Mouse (Mus musculus): ENCODE data around the gene Lgi4.

The Lgi4 gene

DNA sequence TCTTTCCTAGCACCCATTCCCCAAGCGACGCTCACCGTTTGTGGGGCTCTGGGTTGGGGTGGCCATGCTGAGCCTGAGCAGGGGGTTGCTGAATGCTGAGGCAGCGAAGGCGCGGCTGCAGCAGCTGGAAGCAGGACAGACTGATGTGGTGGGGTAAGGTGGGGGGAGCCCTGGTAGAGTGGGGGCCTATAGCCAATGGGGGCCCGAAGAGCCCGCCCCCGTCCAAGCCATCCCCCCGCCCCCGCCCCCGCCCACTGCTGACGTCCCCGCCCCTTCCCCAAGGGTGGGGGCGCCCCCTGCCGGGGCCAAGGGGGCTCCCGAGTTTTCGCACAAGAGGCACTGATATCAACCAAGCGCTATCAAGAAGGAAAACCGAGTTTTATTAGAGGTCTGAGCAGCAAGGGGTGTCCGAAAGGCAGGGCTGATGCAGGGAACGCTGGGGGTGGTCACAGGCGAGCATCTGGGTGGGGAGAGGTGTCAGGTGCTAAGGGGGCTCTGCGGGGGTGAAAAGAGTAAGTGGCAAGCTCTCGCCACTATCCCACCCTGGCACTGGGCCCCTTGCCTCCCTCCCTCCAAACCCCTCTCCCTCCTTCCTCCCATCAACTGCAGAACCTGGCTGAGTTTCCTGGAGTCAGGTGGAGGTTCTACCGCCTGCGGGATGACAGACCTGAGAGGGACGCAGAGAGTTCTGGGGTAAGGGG, 7.7 kb upstream of the Lgi4 start, which contains the start of gene Fxyd7:
Gene Fxyd7 (minus strand): TSS at position 147 of the 701 bp plus-strand sequence.
- no peak for DNase-seq (ENCODE audit: low read depth, low spot score)

DNA sequence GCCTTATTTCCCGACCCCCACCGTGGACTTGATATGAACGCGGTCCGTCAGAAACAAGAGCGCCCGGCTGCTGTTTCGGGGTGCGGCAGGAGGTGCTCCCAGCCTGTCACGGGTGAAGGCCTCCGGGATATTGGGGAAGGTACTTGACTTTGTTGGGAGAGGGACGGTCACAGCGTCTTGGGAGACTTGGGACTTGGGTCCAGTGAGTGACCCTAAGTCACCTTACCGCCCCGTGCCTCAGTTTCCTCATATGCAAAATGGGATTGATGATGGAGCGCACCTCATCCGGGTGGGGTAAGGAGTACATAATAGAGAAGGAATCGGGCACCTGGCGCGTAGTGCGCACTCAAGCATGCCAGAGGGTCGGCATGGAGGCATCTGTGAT, 6.9 kb upstream of the Lgi4 start:
- DNase-seq (ENCODE audit: low read depth, low spot score): no peak

DNA sequence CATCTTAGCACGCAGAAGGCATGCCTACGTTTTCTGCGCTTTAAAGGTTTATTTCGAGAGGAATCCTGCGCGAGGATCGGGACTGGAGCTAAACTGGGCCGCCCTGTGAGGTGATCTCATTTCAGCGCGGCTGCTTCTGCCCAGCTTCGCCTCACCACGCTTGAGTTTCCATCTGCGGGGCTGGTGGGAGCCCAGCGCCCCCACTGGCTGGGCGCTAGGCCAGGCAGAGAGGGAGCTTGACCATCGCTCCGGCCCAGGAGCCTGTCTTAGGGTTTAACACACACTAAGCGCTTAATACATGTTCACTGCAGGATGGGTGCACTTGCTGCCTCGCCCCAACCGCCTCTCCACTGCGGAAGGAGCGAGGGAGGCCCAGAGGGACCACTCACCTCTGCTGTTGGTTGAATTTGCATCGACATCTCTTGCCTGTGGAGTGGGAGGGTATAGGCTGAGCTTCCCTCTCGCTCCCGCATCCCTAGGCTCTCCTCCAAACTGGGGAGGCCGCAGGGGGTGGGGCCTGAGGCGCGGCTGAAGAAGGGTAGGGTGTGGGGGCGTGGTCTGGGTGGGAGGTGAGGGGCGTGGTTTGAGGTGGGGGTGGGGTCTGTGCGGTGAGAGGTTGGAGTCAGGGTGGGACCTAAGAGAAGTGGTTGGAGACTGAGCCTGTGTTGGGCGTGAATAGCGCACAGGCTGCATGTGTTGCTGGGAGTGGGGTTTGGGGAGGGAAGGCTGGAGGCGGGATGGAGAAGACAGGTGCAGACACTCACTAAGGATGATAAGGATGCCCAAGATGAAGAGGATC, 6.3 kb upstream of the Lgi4 start:
- no peak for DNase-seq (ENCODE audit: low read depth, low spot score)

DNA sequence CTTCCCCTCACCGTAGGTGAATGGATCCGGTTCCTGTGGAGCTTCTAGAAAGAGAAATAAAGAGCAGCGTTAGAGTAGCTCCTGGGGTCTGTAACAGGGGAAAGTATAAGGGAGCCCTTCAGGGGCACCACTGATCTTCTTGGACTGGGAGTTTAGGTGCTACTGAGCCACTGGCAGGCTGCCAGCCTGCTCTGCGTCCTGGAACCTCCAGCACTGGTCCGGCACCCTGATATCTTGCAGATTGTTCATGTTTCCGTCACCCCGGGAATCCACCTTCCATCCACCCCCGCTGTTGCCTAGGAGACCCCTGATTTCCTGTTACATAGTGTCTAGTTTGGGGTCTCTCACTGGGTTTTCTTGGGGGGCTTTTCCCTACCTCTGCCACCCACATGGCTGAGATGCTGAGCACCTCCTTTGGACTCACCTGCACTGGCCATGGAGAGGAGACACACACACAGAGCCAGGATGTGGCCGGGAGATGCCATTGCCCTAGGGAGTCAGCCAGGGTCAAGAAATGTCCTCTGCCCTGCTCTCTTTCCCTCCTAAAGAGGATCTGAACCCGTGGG, 5.2 kb upstream of the Lgi4 start:
- DNase-seq (ENCODE audit: low read depth, low spot score): no peak

DNA sequence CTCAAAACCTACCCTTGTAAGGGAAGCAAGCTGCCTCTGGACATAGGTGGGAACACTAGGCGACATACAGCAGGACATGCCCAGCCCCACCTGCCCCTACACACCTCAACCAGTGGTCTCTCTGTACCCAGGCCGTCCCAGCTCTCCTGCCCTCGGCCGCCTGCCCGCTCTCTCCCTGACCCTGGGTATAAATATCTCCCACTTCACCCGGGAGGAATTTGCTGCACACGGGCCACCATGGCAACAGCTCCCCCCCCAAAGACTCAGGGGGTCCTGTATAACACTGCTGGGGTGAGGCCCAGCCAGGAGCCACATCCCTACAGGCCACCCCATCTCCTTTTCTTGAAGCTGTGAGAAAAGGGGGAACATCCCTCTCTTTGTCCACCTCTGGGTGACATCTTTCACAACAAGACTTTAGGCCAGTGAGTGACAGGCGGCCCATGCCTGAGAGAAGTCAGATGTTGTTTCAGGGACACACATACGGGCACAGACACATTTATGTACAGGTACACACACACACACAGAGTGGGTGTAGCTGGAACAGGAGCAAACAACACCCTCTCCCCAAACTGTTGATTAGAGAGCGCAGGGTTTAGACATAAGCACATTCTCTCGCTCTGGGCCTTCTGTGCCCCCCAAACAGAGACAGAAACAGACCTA, 4.4 kb upstream of the Lgi4 start:
- DNase-seq (ENCODE audit: low read depth, low spot score): no peak

DNA sequence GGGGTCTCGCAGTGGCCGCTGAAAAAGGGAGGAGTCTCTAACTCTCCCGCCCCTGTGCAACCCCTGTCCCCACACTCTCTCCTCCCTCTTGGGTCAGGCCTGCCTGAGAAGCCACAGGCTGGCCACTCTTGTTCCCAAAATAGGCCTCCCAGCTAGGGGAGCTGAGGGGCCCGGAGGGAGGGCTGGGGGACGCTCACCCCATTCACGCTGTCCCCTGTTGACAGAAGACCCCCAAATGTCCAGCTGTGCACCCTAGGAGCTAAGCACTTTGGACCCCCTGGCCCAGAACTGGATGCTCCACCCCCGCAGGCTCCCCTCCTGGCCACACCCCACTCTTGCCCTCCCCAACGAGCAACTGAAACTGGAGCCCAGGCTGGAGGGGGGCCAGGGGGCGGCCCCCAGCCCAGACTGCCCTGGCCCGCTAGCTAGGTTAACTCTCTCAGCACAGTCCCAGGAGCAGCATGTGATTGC, 3.8 kb upstream of the Lgi4 start:
- no peak for DNase-seq (ENCODE audit: low read depth, low spot score)

DNA sequence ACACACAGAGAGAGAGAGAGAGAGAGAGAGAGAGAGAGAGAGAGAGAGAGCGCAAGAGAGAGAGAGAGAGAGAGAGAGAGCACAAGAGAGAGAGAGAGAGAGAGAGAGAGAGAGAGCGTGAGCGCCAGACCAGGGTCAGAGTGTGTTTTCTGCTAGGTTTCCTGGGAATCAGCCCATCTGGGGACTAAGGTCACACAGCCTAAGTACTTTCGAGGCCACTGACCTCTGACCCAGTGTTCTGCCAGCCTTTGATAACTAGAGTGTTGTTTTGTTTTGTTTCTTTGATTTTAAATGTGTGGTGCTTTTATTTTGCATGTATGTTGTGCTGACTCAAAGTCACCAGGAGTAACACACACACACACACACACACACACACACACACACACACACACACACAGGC, 3.3 kb upstream of the Lgi4 start:
- DNase-seq (ENCODE audit: low read depth, low spot score): no peak

DNA sequence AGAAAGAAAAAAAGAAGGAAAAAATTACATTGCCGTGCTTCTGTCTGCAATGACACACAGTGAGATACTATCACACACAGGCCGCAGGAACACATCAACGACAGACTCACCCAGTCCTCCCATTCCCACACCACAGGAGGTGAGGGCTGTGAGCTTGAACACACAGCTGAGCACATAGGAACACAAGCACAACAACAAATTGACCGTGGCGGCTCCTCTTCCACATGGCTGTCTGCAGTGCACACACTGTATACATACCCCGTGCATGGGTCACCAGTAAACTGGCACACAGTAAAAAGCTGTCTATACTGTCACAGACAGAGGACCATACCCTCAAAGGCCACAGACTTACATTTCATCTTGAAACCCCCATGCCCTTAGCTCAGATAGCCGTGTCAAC, 2.7 kb upstream of the Lgi4 start:
- no peak for DNase-seq (ENCODE audit: low read depth, low spot score)

DNA sequence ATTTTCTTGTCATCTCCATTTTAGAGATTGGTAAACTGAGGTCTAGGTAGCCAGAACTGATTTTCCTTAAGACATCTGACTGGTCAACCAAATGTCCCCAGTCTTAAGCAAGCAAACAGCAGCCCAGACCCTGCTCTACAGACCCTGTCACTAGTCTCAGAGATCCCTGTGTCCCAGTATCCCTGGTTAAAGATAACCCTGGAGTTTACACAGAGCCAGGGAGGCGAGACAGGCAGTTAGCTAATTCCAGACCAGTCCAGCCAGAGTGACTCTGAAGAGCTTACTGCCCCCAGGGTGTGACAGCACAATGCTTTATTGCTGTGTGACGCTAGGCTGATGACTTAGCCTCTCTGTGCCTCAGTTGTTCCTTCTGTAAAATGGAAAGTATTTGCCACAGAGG, 2.1 kb upstream of the Lgi4 start, which contains the start of gene Fxyd1:
Gene Fxyd1 (minus strand): TSS at position 129 of the 400 bp plus-strand sequence.
- no peak for DNase-seq (ENCODE audit: low read depth, low spot score)

DNA sequence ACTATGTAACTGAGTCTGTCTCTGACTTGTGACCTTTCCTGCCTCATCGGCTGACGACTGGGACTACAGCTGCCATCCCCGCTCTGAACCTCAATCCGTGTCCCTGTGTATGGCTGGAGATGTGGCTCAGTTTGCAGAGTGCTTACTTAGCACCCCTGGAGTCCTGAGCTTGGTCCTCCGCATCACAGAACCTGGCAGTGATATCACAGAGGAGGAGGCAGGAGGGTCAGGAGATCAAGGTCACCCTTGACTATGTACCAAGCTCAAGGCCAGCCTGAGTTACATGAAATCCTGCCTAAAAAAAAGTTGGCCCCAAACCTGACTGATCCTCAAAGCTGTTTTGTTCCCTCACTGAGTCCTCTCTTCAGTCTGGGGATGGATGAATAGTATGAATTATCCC, 1.4 kb upstream of the Lgi4 start:
- DNase-seq (ENCODE audit: low read depth, low spot score): no peak

DNA sequence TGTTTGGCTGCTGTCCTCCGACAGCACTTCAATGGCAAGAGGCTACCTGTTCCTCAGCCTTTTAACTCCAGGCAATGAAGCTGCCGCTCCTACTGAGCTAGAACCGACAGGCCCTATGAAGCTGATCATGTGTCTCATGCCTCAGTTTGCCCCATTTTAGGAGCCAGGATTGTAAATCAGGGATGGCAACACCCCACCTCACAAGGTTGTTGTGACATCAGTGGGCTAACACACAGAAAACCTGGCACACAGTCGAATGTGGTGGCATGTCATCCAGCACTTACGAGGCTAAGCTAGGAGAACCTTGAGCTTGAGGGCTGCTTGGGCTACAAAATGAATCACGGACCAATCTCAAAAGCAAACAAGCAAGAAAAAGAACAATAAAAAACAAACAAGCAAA, 931 bp upstream of the Lgi4 start:
- DNase-seq (ENCODE audit: low read depth, low spot score): no peak

DNA sequence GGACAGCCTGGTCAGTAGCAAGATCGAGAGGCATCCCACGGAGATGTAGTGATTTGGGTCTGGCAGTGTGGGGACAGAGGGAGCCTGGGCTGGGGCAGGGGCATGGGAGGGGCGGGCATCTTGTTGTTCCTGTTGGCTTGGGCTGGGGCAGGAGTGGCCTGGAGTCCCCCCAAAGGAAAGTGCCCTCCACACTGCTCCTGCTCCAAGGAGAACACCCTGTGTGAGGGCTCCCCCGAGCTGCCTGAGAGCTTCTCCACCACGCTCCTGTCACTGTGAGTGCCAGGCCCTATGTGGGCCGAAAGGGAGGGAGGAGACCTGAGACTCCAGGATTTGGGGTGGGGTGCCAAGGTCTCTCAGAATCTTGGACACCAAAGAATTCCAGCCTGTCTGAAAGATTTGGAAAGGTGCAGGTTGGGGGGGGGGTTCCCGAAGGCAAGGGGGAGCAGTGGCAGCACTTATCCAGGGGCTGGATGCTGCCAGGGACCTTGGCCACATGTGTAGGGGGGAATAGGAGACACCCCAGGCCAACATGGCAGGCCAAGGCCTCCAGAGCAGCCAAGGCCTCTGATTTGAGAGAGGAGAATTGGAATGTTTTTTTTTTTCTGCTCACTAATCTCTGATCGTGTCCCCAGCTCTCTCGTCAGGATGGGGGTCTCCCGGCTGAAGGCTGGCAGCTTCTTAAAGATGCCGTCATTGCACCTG, 928 bp downstream of the Lgi4 start:
- DNase-seq (ENCODE audit: low read depth, low spot score): no peak

DNA sequence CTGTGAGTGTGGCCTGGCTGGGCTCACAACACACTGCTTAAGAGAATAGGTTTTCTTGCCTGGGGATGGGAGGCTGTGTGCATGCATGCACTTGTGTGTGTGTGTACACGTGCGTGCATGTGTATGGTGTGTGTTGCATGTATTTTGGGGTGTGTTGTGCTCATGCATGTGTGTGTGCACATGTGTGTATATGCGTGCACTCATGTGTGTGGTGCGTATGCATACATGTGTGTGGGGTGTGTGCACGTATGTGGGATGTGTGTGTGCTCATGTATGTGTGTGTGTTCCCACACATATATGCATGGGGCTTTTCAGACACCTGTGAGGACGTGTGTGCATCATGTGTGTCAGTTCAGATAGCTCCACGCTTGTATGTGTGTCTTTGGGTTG, 1.5 kb downstream of the Lgi4 start:
- DNase-seq (ENCODE audit: low read depth, low spot score): no peak

DNA sequence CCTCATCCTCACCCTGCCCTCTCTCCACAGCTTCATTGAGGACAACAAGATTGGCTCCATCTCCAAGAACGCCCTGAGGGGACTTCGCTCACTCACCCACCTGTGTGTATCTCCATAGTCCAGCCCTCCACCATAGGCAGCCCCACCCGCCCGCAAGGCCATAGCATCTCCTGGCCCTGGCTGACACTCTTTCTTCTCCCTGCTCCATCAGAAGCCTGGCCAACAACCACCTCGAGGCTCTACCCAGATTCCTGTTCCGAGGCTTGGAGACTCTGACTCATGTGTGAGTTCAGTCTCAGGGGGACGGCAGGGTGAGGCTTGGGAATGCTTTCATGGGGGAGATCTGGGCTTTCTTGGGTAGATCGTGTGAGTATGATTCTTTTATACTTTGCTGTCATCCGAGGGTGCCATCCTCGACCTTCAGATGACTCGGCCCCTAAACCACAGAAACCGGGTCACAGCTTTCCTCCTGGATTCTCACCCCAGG, 4.0 kb downstream of the Lgi4 start:
- no peak for DNase-seq (ENCODE audit: low read depth, low spot score)

DNA sequence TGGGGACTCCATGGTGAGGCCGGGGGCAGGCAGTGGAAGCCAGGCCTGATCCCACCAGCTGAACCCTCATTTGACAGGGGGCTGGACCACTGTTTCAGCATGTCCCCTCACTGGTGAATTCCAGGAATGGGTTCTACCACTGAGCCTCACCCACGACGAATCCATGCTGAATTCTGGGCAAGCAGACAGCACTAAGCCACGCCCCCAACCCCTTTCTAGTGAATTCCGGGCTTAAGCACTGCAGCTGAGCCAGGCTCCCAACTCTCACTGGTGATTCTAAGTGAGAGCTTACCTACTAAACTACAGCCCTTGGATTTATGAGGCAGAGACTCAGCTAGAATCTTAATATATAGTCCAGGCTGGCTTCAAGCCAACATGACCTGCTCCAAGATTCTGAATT, 8.7 kb downstream of the Lgi4 start:
- no peak for DNase-seq (ENCODE audit: low read depth, low spot score)

DNA sequence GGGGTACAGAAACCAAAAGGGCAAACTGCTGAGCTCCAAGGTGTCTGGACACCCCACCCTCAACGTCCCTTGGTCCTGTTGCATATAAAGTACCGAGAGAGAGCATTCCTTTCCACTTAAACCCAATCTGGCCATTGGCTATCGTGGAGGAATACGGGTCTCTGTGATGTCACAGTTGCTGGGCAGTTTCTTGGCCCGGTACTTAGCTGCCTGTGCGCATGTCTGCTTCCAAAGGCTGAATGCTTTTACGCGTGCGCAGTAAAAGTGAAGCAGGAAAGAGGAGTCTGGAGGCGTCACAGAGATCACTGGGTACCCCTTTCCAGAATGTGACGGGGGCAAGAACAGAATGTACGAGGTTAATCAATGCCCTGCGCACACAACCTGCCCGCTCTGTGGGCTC, 10.3 kb downstream of the Lgi4 start:
- DNase-seq (ENCODE audit: low read depth, low spot score): no peak

DNA sequence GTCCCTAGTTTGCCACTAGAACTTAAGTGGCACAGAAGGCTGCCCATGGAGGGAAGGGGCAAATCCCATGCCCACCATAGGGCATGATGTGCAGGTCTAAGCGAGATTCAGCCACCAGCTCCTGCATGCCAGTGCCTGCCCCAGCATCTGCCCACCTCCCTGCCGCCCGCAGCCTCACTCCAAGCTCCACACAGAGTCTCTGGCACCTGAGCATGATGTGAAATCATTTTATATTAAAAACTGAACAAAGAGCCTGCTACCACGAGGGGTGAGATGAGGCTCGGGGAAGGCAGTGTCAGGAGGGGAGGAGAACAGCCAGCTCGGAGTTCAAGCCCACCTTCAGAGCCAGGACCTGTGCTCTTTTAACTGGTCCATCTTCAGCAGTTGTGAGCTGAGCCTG, 11.2 kb downstream of the Lgi4 start:
- DNase-seq (ENCODE audit: low read depth, low spot score): no peak

DNA sequence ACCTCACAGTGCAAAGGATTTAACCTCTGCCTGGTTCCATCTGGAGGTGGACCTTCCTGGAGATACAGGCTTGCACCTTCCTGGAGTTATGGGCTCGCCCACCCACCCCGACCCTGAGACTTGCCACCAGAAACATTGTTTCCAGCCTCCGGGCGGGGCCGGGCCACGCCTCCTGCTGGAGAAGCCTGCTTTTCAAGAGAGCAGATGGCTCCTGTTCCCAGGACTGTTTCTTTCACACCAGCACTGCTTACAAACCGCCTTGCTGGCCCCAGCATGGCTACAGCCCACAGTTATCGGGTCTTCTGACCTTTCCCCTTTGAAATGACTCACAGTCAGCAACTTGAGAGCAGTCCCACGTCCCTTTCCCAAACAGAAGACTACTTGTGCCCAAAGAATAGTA, 13.2 kb downstream of the Lgi4 start:
- DNase-seq (ENCODE audit: low read depth, low spot score): no peak

DNA sequence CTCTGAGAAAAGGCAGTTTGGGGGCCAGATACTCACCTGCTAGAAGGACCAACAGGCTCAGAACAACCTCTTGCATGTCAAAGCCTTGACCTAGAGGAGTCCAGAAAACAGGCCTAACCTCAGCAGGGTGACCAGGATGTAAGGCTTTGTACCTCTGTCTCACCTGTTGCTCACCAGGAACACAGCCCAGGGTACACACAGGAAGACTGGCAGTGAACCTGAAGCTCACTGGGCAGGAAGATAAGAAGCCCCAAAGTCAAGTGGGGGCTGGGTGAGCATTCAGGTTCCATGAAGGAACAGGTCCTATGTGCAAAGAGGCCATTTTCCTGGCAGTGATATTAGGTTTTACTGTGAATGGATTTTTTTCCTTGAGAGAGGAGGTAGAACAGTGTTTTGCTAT, 14.4 kb downstream of the Lgi4 start:
- DNase-seq (ENCODE audit: low read depth, low spot score): no peak

DNA sequence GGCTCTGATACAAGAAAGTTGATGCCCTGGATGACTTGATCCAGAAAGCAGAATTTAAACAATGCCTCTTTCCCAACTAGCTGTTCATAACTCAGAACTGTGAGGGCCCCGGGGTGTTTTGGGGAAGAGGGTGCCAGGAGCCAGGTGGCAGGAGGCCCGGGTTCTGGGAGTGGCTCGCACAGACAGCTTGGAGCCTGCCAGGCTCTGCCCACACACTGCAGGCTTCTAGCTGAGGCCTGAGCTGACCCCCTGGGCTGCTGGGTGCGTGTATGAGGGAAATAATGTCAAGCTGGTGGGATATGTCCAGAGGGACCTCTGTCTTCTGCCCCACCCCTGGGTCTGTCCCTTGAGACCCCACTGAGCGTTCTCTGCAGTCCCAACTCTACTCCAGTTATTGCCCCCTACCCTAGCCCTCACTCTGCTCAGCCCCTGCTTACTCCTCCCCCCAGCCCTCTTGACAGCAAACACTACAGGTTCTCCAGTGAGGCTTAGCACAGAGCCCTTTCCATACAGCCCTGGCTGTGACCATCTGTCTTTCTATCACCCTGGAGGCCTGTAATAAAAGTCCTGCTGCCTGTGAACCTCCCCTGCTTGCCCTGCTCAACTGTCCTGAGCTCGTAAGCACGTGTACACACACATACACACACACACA, 15.0 kb downstream of the Lgi4 start:
- DNase-seq (ENCODE audit: low read depth, low spot score): no peak

DNA sequence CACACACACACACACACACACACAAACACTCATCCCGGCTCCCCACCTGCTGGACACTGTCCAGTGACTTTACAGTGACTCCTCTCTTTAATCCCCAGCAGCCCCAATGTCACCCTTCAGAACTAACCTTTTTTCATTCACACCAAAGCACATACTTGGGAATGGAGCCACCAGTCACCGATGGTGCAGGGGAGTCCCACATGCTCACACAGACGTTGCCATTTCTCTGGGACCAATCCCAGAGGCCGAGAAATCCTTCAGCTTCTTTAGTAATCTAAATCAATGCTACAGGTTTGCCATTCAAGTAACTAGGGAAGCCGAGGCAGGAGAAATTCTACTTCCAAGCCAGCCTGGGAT, 15.5 kb downstream of the Lgi4 start:
- DNase-seq (ENCODE audit: low read depth, low spot score): no peak
